In genomic region chr1:151080510-151080980, GRCm38 (mm10) we compare ENCODE assay signal across 8 mouse cellular contexts.
DNase-seq lines count a peak whose midpoint lies in the region; ATAC-seq and TF ChIP-seq lines count a peak whose summit lies in the region.
"Had no signal": no experiment of that assay in that cellular context is flagged by ENCODE, and none has a peak within 500 bp of the region (broad histone marks: within the 10 kb centered on the region; RNA-seq: fewer than 3 reads in every experiment).

No protein-coding gene starts in this region.

- no peak for DNase-seq in G1E (ENCODE audit: low spot score)
- no peak for DNase-seq in embryonic facial prominence, embryonic 10.5 days (ENCODE audit: low spot score)
- DNase-seq in kidney, adult 11 months, result peak; percentile 48
- DNase-seq in cerebellum, postnatal 4 days (ENCODE audit: low spot score in 2 of 2), result no peak
- no peak for DNase-seq in left cerebral cortex, adult 8-10 months (ENCODE audit: low spot score in 2 of 2)
- DNase-seq in embryo, embryonic 10.5 days (ENCODE audit: low spot score), result no peak

- peak overlapping the region; percentile 66 for H3K27ac ChIP-seq in embryonic facial prominence, embryonic 10.5 days (replicated peaks)
- peak overlapping the region; percentile 81 for H3K27ac ChIP-seq in liver, embryonic 16.5 days (ENCODE audit: low read length)
- H3K27ac ChIP-seq: lung, embryonic 15.5 days had no signal

- H3K27me3 ChIP-seq in G1E (ENCODE audit: insufficient read depth, low read length), result no peaks in the 10 kb centered on the region
- H3K27me3 ChIP-seq in embryonic facial prominence, embryonic 10.5 days (replicated peaks; ENCODE audit: low read depth, poor library complexity, severe bottlenecking), result no peaks in the 10 kb centered on the region
- no peaks in the 10 kb centered on the region for H3K27me3 ChIP-seq in liver, embryonic 16.5 days (ENCODE audit: control insufficient read depth, insufficient read depth, low read depth, low read length)
- H3K27me3 ChIP-seq: lung, embryonic 15.5 days had no signal

- peak overlapping the region; percentile 52 for H3K9ac ChIP-seq in liver, embryonic 16.5 days (ENCODE audit: low read depth, low read length)
- H3K9ac ChIP-seq: lung, embryonic 15.5 days had no signal

- no peak for ATAC-seq in G1E (ENCODE audit: extremely low read depth, insufficient number of reproducible peaks, low FRiP score, poor library complexity, severe bottlenecking)
- peak; percentile 35 for ATAC-seq in liver, embryonic 16.5 days (ENCODE audit: low read depth)

- peak overlapping the region; percentile 56; the same call in 1 of the 2 replicates for H3K4me3 ChIP-seq in G1E (ENCODE audit: low read depth, low read length)
- no peak overlapping the region for H3K4me3 ChIP-seq in embryonic facial prominence, embryonic 10.5 days
- H3K4me3 ChIP-seq in liver, embryonic 16.5 days (ENCODE audit: low read depth, low read length), result 0 out of 2 replicates have a peak overlapping the region, but pooled peaks have one; percentile 4
- H3K4me3 ChIP-seq: lung, embryonic 15.5 days had no signal

- H3K36me3 ChIP-seq in G1E (replicated peaks), result no peaks in the 10 kb centered on the region
- no peaks in the 10 kb centered on the region for H3K36me3 ChIP-seq in embryonic facial prominence, embryonic 10.5 days (replicated peaks)
- no peaks in the 10 kb centered on the region for H3K36me3 ChIP-seq in liver, embryonic 16.5 days (ENCODE audit: control insufficient read depth, insufficient read depth)
- H3K36me3 ChIP-seq: lung, embryonic 15.5 days had no signal

- peaks cover 79% of the 10 kb centered on the region for H3K4me1 ChIP-seq in G1E (ENCODE audit: insufficient read depth, low read depth, low read length)
- H3K4me1 ChIP-seq in embryonic facial prominence, embryonic 10.5 days, result no peaks in the 10 kb centered on the region
- H3K4me1 ChIP-seq in liver, embryonic 16.5 days (ENCODE audit: control insufficient read depth, low read depth, low read length), result peaks cover 26% of the 10 kb centered on the region

- H3K4me2 ChIP-seq in liver, embryonic 16.5 days (ENCODE audit: low read depth, low read length), result peak overlapping the region; percentile 38
- H3K4me2 ChIP-seq: lung, embryonic 15.5 days had no signal

- peaks cover 8% of the 10 kb centered on the region for H3K9me3 ChIP-seq in G1E (replicated peaks)
- H3K9me3 ChIP-seq in embryonic facial prominence, embryonic 10.5 days, result no peaks in the 10 kb centered on the region
- H3K9me3 ChIP-seq in liver, embryonic 16.5 days (replicated peaks; ENCODE audit: control insufficient read depth, low read length), result no peaks in the 10 kb centered on the region
- H3K9me3 ChIP-seq: lung, embryonic 15.5 days had no signal

- WGBS in embryonic facial prominence, embryonic 10.5 days, result 81% methylated on average over 9 of the region's 9 CpGs
- WGBS in liver, embryonic 16.5 days (ENCODE audit: insufficient replicate concordance), result 13% methylated on average over 9 of the region's 9 CpGs

- no peak for TF ChIP-seq CTCF in G1E (IDR thresholded peaks at IDR 0.05; ENCODE audit: low read depth, low read length)
